Mouse (Mus musculus) ovary, postnatal 10 days (tissue): ENCODE data around the gene Capn9.
A peak's percentile ranks its signal among the peaks of the same experiment; 100 is the strongest.

ENCODE experiments used
- DNase-seq: peaks from one replicate; pipeline ENCODE4 v3.0.0; 2022; ENCODE audit warnings: low spot score

Capn9 gene

GRCm38 (mm10) chr8:124641599-124641998 is 65.7 kb downstream of the Capn9 start:
- no peak for DNase-seq

GRCm38 (mm10) chr8:124643540-124644339 is 67.8 kb downstream of the Capn9 start:
- no peak for DNase-seq

GRCm38 (mm10) chr8:124648311-124648710 is 72.4 kb downstream of the Capn9 start:
- DNase-seq = no peak

GRCm38 (mm10) chr8:124651776-124652175 is 75.9 kb downstream of the Capn9 start:
- DNase-seq = no peak

- DNase-seq = no peak
These were observed 76.6 kb downstream of the Capn9 start for GRCm38 (mm10) chr8:124652546-124652945.

GRCm38 (mm10) chr8:124653568-124654475 is 77.9 kb downstream of the Capn9 start:
- no peak for DNase-seq

GRCm38 (mm10) chr8:124657961-124658360 is 82.0 kb downstream of the Capn9 start:
- DNase-seq = no peak

- DNase-seq = no peak
These were observed 82.5 kb downstream of the Capn9 start for GRCm38 (mm10) chr8:124658415-124658814.

- DNase-seq = no peak
These were observed 85.9 kb downstream of the Capn9 start for GRCm38 (mm10) chr8:124661781-124662180.

GRCm38 (mm10) chr8:124662446-124663111 is 86.7 kb downstream of the Capn9 start:
- DNase-seq = no peak

- peak; percentile 78 for DNase-seq
These were observed 87.4 kb downstream of the Capn9 start, which contains the start of gene 2310022B05Rik for GRCm38 (mm10) chr8:124663112-124663873. Gene 2310022B05Rik, minus strand, starts transcription at chr8:124663369.

GRCm38 (mm10) chr8:124663874-124664230 is 87.9 kb downstream of the Capn9 start:
- DNase-seq = no peak

GRCm38 (mm10) chr8:124664414-124664813 is 88.5 kb downstream of the Capn9 start:
- DNase-seq = no peak
